Mouse (Mus musculus) heart, postnatal 0 days (tissue): ENCODE results near the gene Arid3b.

ENCODE experiments used
- CTCF ChIP-seq: IDR thresholded peaks from 2 replicates; pipeline ENCODE4 v1.5.1; 2016; ENCODE audit warnings: antibody characterized with exemption, control low read depth, low read depth
- EP300 ChIP-seq: IDR thresholded peaks from 2 replicates; pipeline ENCODE4 v1.6.1; 2016; ENCODE audit warnings: antibody characterized with exemption, low read depth

- TF ChIP-seq CTCF (no peak), EP300 (no peak)
Observed at GRCm38 (mm10) chr9:57833762-57834471, 2.7 kb downstream of the Arid3b start.
